Mouse (Mus musculus) heart, postnatal 0 days (tissue): ENCODE measurements around the gene Astn2.

ENCODE experiments used
- CTCF ChIP-seq: IDR thresholded peaks from 2 replicates; pipeline ENCODE4 v1.5.1; 2016; ENCODE audit warnings: antibody characterized with exemption, control low read depth, low read depth
- EP300 ChIP-seq: IDR thresholded peaks from 2 replicates; pipeline ENCODE4 v1.6.1; 2016; ENCODE audit warnings: antibody characterized with exemption, low read depth

GRCm38 (mm10) chr4:65586947-65587346, 817.5 kb downstream of the Astn2 start:
- no peak for TF ChIP-seq CTCF
- no peak for TF ChIP-seq EP300
